Mouse (Mus musculus) testis, adult 2 months (tissue): ENCODE data around the gene Bgn.

Source experiments
- CTCF ChIP-seq: fragments of 200-500 bp; IDR thresholded peaks from 2 replicates; pipeline ENCODE4 v1.5.1; 2012; ENCODE audit warnings: low read depth, mild to moderate bottlenecking, inconsistent platforms, low read length, moderate library complexity; ENCODE audit not compliant: control insufficient read depth, insufficient read depth, insufficient replicate concordance
- POLR2A ChIP-seq: fragments of 200-500 bp; IDR thresholded peaks from 2 replicates; pipeline ENCODE4 v1.6.1; 2012; ENCODE audit warnings: low read depth, mild to moderate bottlenecking, inconsistent platforms, low read length, moderate library complexity; ENCODE audit not compliant: control insufficient read depth

DNA sequence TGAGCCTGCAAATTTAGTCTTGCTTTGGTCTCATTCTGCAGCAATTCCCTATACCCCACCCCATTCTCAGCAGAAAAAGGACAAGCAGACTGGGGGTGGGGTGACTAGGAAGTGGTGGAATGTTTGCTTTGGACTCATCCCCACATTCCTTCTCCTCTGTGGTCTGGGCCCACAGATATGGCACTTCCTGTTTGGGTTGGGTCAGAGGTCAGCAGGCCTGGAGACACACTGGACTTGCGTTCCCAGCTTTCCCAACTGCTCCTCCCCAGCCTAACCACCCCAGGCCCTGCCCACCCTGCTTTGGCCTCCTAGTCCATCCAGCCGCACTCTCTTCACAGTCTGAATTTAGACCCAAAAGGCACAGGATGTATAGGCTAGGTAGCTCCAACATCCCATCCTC lies 6.8 kb upstream of the Bgn start:
- no peak for TF ChIP-seq CTCF
- no peak for TF ChIP-seq POLR2A
